Mouse (Mus musculus) spleen, postnatal 14 days (tissue): Measurements from ENCODE around the gene 2010005H15Rik.
"Not testable (repeated sequence)": the region's sequence is repeated elsewhere in the genome, so short reads cannot be mapped to it uniquely, and the experiment has no call there.

Source experiments
- DNase-seq, 2 experiments: peaks; one replicate each; pipeline ENCODE4 v3.0.0; 2021 to 2022; ENCODE audit warnings: low spot score in 2 of 2

The 2010005H15Rik gene

DNA sequence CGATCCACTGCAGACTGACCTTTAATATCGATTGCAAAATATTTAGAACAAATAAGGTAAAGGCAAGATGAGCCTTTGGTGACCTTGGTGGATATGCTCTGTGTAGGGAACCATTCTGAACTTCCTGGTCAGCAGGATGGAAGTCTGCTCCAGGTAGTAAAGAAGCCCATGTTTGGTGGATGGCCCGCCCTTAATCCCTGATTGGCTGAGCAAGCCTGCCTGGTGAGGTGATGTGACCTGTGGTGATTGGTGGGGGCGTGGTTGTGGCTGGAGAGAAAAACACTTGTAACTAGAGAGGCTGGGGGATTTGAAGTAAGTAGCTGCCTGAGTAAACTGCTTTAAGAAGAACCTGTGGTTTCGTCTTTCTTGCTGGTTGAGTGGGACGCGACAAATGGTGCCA, at the start of gene 2010005H15Rik:
2010005H15Rik (plus strand) TSS at position 301 of the 400 bp plus-strand sequence.
- DNase-seq, result not testable (repeated sequence)

DNA sequence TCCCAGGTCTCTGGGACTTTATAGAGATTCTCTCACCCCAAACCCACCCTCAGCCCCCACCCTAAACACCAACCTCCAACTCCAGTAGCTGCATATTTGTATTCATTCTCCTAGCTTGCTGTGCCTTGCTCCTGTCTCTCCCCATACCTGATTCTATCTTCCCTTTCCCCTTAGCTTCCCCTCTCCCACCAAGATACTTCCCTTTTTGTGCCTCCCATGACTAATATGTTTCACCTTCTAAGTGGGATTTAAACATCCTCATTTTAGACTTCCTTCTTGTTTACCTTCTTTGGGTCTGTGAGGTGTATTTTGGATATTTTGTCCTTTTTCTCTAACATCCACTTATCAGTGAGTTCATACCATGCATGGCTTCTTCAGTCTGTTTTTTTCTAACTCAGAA, 45.2 kb upstream of the 2010005H15Rik start:
- DNase-seq, result no peak

DNA sequence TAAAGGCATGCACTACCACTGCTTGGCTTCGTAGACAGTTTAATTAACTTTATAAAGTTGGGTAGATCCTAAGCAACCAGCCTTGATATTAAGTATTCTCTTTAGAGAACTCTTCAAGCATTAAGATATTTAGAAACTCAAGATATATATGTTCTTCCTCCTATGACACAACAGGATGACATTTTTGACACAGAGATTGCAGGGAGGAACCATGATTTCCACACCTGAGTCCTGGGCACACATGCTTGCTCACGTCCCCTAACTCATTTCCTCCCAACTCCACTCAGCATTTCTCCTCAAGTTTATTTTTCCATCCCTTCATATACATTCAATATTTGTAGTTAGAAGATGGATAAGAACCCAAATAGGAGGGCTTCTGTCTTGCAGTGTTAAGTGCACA, 41.4 kb upstream of the 2010005H15Rik start:
- DNase-seq, result no peak

DNA sequence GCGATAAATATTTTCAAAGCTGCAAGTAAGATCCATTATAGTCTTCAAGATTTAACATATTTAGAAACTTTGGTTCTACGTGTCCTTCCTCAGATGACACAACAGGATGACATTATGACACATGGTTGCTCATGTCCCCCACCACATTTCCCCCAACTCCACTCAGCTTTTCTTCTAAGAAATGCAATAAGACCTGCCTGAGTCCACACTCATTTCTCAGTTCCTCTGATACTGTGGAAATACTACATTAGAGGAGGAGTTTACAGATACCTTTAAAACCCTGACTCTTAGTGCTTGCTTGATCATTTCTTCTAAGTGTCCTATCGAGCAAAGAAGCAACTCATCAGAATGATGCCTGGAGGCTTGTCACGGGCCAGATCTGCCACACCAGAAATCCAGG, 37.4 kb upstream of the 2010005H15Rik start, which contains the start of gene Gm5483:
Gm5483 (plus strand) TSS at position 301 of the 400 bp plus-strand sequence.
- DNase-seq, result not testable (repeated sequence)

DNA sequence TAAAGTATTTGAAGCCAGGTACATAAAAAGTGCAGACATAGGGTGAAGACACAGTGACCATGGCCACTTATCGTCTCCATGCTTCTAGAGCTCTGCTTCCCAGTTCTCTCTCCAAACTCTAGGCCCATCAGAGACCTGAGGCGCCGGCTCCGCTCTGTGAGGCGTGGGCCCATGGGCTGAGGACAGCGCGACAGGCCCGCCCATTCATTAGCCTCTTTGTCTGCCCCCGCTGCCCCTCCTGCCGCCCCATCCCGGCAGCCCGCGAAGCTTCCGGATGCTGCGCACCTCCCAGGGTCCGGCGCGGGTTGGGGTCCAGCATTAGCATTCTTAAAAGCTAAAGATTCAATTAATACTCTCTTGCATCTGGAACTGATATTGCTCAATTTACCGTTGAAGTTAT, 22.0 kb upstream of the 2010005H15Rik start:
- no peak for DNase-seq

DNA sequence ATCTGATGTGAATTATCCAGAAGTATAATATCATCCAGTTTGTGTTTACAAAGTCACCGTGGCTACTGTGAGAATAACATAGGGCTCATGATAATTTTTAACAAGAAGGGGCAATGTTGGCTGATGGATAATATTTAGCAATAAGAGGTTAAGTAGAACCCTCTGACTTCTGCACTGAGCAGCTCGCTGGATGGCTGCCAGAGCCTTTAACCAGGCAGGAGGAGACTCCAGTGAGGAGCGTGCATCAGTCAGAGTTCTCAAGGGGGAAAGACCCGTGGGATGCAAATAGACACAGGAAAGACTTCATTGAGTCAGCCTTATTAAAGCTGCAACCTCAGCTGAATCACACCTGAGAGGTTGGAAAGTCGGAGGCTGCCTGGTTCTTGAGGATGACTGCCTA, 17.4 kb upstream of the 2010005H15Rik start:
- no peak for DNase-seq

DNA sequence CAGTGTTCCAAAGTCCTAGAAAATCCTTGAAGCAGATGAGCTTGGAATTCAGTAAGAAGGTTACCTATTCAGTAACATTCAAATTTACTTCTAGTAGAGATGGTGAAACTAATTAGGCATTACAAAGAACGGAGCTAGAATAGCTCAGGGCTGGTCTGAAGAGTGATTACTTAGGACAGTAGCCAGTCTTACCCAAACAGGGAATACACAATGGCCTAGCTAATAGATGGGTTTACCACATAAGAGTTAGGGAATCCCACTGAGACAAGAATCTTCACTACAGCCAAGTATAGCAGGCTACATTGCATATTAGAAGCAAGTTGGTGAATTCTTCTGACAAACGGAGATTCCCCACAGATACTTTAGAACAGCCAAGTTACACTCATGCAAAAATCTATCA, 15.6 kb upstream of the 2010005H15Rik start:
- DNase-seq, result not testable (repeated sequence)

DNA sequence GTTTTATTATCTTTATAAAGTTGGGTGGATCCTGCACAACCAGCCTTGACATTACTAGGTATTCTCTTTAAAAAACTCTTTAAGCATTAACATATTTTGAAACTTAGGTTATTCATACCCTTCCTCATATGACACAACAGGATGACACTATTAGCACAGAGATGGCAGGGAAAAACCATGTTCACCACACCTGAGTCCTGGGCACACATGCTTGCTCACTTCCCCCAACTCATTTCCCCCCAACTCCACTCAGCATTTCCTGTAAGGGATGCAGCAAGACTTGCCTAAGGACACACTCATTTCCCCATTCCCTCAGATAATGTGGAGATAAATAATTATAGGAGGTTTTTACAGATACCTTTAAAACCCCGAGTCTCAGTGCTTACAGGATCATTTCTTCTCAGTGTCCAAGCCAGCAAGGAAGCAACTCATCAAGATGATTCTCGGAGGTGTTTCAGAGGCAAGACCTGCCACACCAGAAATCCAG, 11.3 kb upstream of the 2010005H15Rik start, which contains the start of gene Gm5416:
Gm5416 (plus strand) TSS at position 437 of the 487 bp plus-strand sequence.
- no peak for DNase-seq

DNA sequence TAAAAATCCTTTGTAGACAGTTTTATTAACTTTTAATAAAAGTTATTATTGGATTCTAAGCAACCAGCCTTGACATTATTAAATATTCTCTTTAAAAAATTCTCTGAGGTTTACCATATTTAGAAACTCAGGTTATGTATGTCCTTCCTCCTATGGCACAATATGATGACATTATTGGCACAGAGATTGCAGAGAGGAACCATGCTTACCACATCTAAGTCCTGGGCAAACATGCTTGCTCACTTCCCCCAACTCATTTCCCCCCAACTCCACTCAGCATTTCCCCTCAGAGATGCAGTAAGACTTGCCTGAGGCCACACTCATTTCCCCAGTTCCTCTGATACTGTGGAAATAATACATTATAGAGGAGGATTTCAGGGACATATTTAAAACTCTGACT, 39.3 kb downstream of the 2010005H15Rik start:
- not testable (repeated sequence) for DNase-seq

DNA sequence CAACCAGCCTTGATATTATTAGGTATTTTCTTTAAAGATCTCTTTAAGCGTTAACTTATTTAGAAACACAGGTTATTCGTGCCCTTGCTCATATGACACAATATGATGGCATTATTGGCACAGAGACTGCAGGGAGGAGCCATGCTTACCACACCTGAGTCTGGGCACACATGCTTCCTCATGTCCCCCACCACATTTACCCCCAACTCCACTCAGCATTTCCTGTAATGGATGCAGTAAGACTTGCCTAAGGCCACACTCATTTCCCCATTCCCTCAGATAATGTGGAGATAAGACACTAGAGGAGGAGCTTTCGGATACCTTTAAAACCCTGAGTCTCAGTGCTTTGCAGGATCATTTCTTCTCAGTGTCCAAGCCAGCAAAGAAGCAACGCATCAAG, 55.5 kb downstream of the 2010005H15Rik start, which contains the start of gene Stfa1:
Stfa1 (plus strand) TSS at position 156 of the 400 bp plus-strand sequence.
- DNase-seq, result not testable (repeated sequence)

DNA sequence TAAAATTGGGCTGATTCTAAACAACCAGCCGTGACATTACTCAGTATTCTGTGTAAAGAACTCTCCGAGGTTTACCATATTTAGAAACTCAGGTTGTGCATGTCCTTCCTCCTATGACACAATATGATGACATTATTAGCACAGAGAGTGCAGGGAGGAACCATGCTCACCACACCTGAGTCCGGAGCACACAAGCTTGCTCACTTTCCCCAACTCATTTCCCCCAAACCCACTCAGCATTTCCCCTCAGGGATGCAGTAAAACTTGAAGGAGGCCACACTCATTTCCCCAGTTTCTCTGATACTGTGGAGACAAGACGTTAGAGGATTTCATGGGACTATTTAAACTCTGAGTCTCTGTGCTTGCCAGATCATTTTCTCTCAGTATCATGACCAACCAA, 67.9 kb downstream of the 2010005H15Rik start:
- no peak for DNase-seq
